Mouse (Mus musculus): ENCODE results near the gene Col6a1.

DNA sequence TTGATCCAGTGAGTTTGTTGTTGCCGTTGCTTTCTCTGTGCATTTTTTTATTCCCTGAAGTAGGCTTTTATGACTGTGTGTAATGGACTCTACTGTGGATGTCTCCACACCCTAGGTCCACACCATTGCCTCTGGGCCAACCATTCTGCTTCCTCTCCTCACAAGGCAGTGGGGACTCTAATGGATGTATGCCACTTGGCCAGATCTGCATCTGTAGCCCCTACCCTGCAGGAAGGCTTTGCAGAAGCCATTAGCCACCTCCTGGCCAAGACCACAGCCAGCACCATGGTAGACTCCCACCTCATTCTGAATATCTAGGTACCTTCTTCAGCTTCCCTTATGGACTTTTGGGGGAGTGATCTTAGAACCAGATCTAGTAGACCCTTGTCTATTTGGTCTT lies 18.4 kb downstream of the Col6a1 start:
- TF ChIP-seq CTCF (IDR thresholded peaks at IDR 0.05; ENCODE audit: insufficient read depth, low read depth, low read length) (no peak), POLR2A (IDR thresholded peaks at IDR 0.05; ENCODE audit: insufficient read depth, low read depth, low read length) (no peak)
